Mouse (Mus musculus) olfactory bulb, adult 2 months (tissue): ENCODE data around the gene Zdhhc9.

Source experiments
- CTCF ChIP-seq: fragments of 200-500 bp; IDR thresholded peaks from 2 replicates; pipeline ENCODE4 v1.5.1; 2012; ENCODE audit warnings: low read depth, mild to moderate bottlenecking, low read length, moderate library complexity; ENCODE audit not compliant: insufficient read depth
- POLR2A ChIP-seq: fragments of 200-500 bp; IDR thresholded peaks from 2 replicates; pipeline ENCODE4 v1.6.1; 2012; ENCODE audit warnings: mild to moderate bottlenecking, low read depth, low read length, moderate library complexity; ENCODE audit not compliant: insufficient read depth

DNA sequence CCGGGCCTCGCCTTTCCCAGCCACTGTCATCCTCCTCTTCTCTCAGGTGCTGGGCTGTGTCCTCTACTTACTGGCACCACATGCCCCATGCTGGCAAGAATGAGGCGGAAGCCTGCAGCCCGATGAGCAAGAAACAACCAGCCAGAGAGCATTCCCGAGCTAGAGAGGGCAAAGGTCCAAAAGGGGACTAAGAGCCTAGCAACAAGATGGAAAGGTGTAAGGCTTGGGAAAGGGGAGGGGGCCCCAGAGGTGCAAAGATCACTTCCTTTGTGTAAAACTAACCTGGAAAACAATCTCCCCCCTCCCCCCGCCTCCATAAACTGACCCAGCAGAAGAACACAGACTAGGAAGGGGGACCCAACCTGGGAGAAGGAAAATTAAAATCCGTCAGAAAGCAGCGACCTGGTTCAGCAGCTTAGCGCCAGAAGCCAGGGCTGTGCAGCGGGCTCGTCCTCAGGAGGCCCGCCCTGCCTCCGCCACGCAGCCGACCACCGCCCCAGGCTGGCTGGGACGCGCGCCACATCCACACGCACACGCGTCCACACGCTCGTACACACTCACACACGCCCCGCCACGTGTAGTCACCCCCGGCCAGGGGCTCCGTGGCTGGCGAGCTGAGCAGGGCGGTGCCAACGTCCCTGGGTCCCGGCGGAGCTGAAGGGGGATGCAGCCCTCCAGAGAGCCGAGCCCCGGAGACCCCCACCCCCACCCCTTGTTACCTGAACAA lies 754 bp downstream of the Zdhhc9 start:
- TF ChIP-seq POLR2A = no peak
- TF ChIP-seq CTCF = no peak
